Mouse (Mus musculus): ENCODE data around the gene Adam12. TPM values are rescaled to one million over a fixed set of nuclear protein-coding genes. Genes with fewer than 3 reads are reported as not detected.
A peak's percentile ranks its signal among the peaks of the same experiment; 100 is the strongest.

Gene Adam12
- polyA plus RNA-seq, 1 experiment = 1.5 TPM

- H3K4me1 ChIP-seq (ENCODE audit: control insufficient read depth, insufficient read depth, low read length) = no peaks in the 10 kb centered on the region
- TF ChIP-seq CTCF (IDR thresholded peaks at IDR 0.05; ENCODE audit: low read depth, low read length) (no peak), EP300 (IDR thresholded peaks at IDR 0.05; ENCODE audit: insufficient read depth, low read depth, low read length) (no peak), POLR2A (IDR thresholded peaks at IDR 0.05; ENCODE audit: insufficient read depth, low read length) (no peak)
- H3K36me3 ChIP-seq (ENCODE audit: control insufficient read depth, insufficient read depth, low read length, poor library complexity, severe bottlenecking) = no peaks in the 10 kb centered on the region
- H3K4me3 ChIP-seq (ENCODE audit: low read depth, low read length) = no peak overlapping the region
- H3K27ac ChIP-seq (ENCODE audit: insufficient read depth, low read length) = no peak overlapping the region
- H3K9me3 ChIP-seq (replicated peaks; ENCODE audit: control insufficient read depth, insufficient read depth, low read length, poor library complexity, severe bottlenecking) = no peaks in the 10 kb centered on the region
- H3K27me3 ChIP-seq (ENCODE audit: control insufficient read depth, insufficient read depth, low read length, poor library complexity, severe bottlenecking) = no peaks in the 10 kb centered on the region
- no peak overlapping the region for H3K9ac ChIP-seq (ENCODE audit: low read depth, poor library complexity, severe bottlenecking)
Observed at GRCm38 (mm10) chr7:133971086-133971485, 260.9 kb downstream of the Adam12 start.

- TF ChIP-seq CTCF (IDR thresholded peaks at IDR 0.05; ENCODE audit: low read depth, low read length) (no peak), POLR2A (IDR thresholded peaks at IDR 0.05; ENCODE audit: insufficient read depth, low read length) (no peak), EP300 (IDR thresholded peaks at IDR 0.05; ENCODE audit: insufficient read depth, low read depth, low read length) (no peak)
Observed at GRCm38 (mm10) chr7:133970407-133970806, 261.5 kb downstream of the Adam12 start.

GRCm38 (mm10) chr7:133967906-133968305, 264.0 kb downstream of the Adam12 start:
- H3K27ac ChIP-seq (ENCODE audit: insufficient read depth, low read length) = no peak overlapping the region
- no peak for TF ChIP-seq POLR2A (IDR thresholded peaks at IDR 0.05; ENCODE audit: insufficient read depth, low read length)
- no peak for TF ChIP-seq CTCF (IDR thresholded peaks at IDR 0.05; ENCODE audit: low read depth, low read length)
- no peak for TF ChIP-seq EP300 (IDR thresholded peaks at IDR 0.05; ENCODE audit: insufficient read depth, low read depth, low read length)

More at GRCm38 (mm10) chr7:133970407-133970806, 261.5 kb downstream of the Adam12 start:
- H3K27ac ChIP-seq (ENCODE audit: insufficient read depth, low read length) = no peak overlapping the region
- no peaks in the 10 kb centered on the region for H3K4me1 ChIP-seq (ENCODE audit: control insufficient read depth, insufficient read depth, low read length)
- H3K36me3 ChIP-seq (ENCODE audit: control insufficient read depth, insufficient read depth, low read length, poor library complexity, severe bottlenecking) = no peaks in the 10 kb centered on the region
- no peak overlapping the region for H3K9ac ChIP-seq (ENCODE audit: low read depth, poor library complexity, severe bottlenecking)
- no peaks in the 10 kb centered on the region for H3K27me3 ChIP-seq (ENCODE audit: control insufficient read depth, insufficient read depth, low read length, poor library complexity, severe bottlenecking)
- H3K4me3 ChIP-seq (ENCODE audit: low read depth, low read length) = no peak overlapping the region
- H3K9me3 ChIP-seq (replicated peaks; ENCODE audit: control insufficient read depth, insufficient read depth, low read length, poor library complexity, severe bottlenecking) = no peaks in the 10 kb centered on the region

GRCm38 (mm10) chr7:133963501-133963900, 268.4 kb downstream of the Adam12 start:
- H3K27ac ChIP-seq (ENCODE audit: insufficient read depth, low read length) = no peak overlapping the region
- H3K4me1 ChIP-seq (ENCODE audit: control insufficient read depth, insufficient read depth, low read length) = no peaks in the 10 kb centered on the region
- H3K27me3 ChIP-seq (ENCODE audit: control insufficient read depth, insufficient read depth, low read length, poor library complexity, severe bottlenecking) = no peaks in the 10 kb centered on the region
- no peaks in the 10 kb centered on the region for H3K36me3 ChIP-seq (ENCODE audit: control insufficient read depth, insufficient read depth, low read length, poor library complexity, severe bottlenecking)
- H3K9me3 ChIP-seq (replicated peaks; ENCODE audit: control insufficient read depth, insufficient read depth, low read length, poor library complexity, severe bottlenecking) = no peaks in the 10 kb centered on the region
- TF ChIP-seq CTCF (IDR thresholded peaks at IDR 0.05; ENCODE audit: low read depth, low read length) (no peak), POLR2A (IDR thresholded peaks at IDR 0.05; ENCODE audit: insufficient read depth, low read length) (no peak), EP300 (IDR thresholded peaks at IDR 0.05; ENCODE audit: insufficient read depth, low read depth, low read length) (no peak)
- H3K9ac ChIP-seq (ENCODE audit: low read depth, poor library complexity, severe bottlenecking) = no peak overlapping the region
- H3K4me3 ChIP-seq (ENCODE audit: low read depth, low read length) = no peak overlapping the region

More at GRCm38 (mm10) chr7:133967906-133968305, 264.0 kb downstream of the Adam12 start:
- no peaks in the 10 kb centered on the region for H3K27me3 ChIP-seq (ENCODE audit: control insufficient read depth, insufficient read depth, low read length, poor library complexity, severe bottlenecking)
- no peaks in the 10 kb centered on the region for H3K36me3 ChIP-seq (ENCODE audit: control insufficient read depth, insufficient read depth, low read length, poor library complexity, severe bottlenecking)
- H3K4me1 ChIP-seq (ENCODE audit: control insufficient read depth, insufficient read depth, low read length) = no peaks in the 10 kb centered on the region
- no peak overlapping the region for H3K4me3 ChIP-seq (ENCODE audit: low read depth, low read length)
- no peaks in the 10 kb centered on the region for H3K9me3 ChIP-seq (replicated peaks; ENCODE audit: control insufficient read depth, insufficient read depth, low read length, poor library complexity, severe bottlenecking)
- H3K9ac ChIP-seq (ENCODE audit: low read depth, poor library complexity, severe bottlenecking) = no peak overlapping the region

GRCm38 (mm10) chr7:133959200-133959599, 272.7 kb downstream of the Adam12 start:
- Histone ChIP-seq H3K27ac (ENCODE audit: insufficient read depth, low read length) (no peak overlapping the region), H3K4me3 (ENCODE audit: low read depth, low read length) (no peak overlapping the region), H3K9ac (ENCODE audit: low read depth, poor library complexity, severe bottlenecking) (no peak overlapping the region), H3K36me3 (ENCODE audit: control insufficient read depth, insufficient read depth, low read length, poor library complexity, severe bottlenecking) (no peaks in the 10 kb centered on the region), H3K9me3 (replicated peaks; ENCODE audit: control insufficient read depth, insufficient read depth, low read length, poor library complexity, severe bottlenecking) (no peaks in the 10 kb centered on the region), H3K4me1 (ENCODE audit: control insufficient read depth, insufficient read depth, low read length) (no peaks in the 10 kb centered on the region), H3K27me3 (ENCODE audit: control insufficient read depth, insufficient read depth, low read length, poor library complexity, severe bottlenecking) (no peaks in the 10 kb centered on the region)
- TF ChIP-seq POLR2A (IDR thresholded peaks at IDR 0.05; ENCODE audit: insufficient read depth, low read length) (no peak), CTCF (IDR thresholded peaks at IDR 0.05; ENCODE audit: low read depth, low read length) (peak; percentile 60)

- Histone ChIP-seq H3K27me3 (ENCODE audit: control insufficient read depth, insufficient read depth, low read length, poor library complexity, severe bottlenecking) (no peaks in the 10 kb centered on the region), H3K4me3 (ENCODE audit: low read depth, low read length) (no peak overlapping the region), H3K9me3 (replicated peaks; ENCODE audit: control insufficient read depth, insufficient read depth, low read length, poor library complexity, severe bottlenecking) (no peaks in the 10 kb centered on the region), H3K9ac (ENCODE audit: low read depth, poor library complexity, severe bottlenecking) (no peak overlapping the region), H3K27ac (ENCODE audit: insufficient read depth, low read length) (no peak overlapping the region), H3K4me1 (ENCODE audit: control insufficient read depth, insufficient read depth, low read length) (no peaks in the 10 kb centered on the region), H3K36me3 (ENCODE audit: control insufficient read depth, insufficient read depth, low read length, poor library complexity, severe bottlenecking) (no peaks in the 10 kb centered on the region)
- TF ChIP-seq CTCF (IDR thresholded peaks at IDR 0.05; ENCODE audit: low read depth, low read length) (no peak), POLR2A (IDR thresholded peaks at IDR 0.05; ENCODE audit: insufficient read depth, low read length) (no peak), EP300 (IDR thresholded peaks at IDR 0.05; ENCODE audit: insufficient read depth, low read depth, low read length) (no peak)
Observed at GRCm38 (mm10) chr7:133957873-133958272, 274.1 kb downstream of the Adam12 start.

Measured in ES-Bruce4 (cell line).